Mouse (Mus musculus) urinary bladder, postnatal 36 days (tissue): ENCODE measurements around the gene Pik3r5.
A peak's percentile ranks its signal among the peaks of the same experiment; 100 is the strongest.

Experiments used
- DNase-seq, 2 experiments: peaks; one replicate each; pipeline ENCODE4 v3.0.0; 2022; ENCODE audit warnings: low spot score in 2 of 2, mixed read lengths in 1 of 2

Pik3r5 gene

GRCm38 (mm10) chr11:68431699-68432360 is at the start of gene Pik3r5:
Gene Pik3r5 (plus strand): TSS chr11:68432121.
- peak; percentile 59 to 72 for DNase-seq

DNA sequence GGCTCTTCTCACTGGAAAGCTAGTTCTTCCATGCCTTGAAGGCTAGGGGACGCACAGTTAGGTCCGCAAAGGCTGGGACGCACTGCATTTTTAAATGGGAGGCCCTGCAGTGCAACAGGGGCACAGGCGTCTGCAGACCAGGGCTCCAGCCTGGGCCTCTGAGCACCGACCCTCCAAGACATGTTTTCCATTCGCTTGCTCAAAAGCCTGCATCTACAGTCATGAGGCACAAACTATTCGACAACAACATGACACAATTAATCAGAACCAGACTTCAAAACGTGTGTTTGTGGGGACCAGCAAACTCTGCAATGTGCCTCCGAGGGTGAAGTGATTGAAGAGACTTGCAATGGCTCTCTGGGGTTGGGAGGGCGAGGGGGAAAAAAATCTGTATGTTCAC is 48.4 kb upstream of the Pik3r5 start:
- no peak for DNase-seq

DNA sequence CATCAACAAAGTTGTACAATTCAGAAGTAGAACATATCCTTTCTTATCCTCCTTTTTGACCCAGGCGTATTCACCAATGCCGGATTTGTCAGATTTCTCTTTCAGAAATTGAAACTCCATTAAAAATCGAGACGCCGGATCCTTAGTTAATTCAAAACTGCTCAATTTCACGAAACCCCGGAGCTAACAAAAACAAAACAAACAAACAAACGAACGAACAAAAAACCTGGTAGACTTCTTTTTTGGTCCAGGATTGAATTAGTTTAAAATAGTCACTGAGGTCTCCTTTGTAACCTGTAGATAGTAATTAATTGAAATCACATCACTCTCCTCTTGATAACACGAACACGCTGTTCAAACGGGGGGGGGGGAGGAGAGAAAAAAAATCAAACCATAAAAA is 47.8 kb upstream of the Pik3r5 start:
- DNase-seq = no peak

GRCm38 (mm10) chr11:68384592-68385020 is 47.3 kb upstream of the Pik3r5 start:
- DNase-seq = no peak

GRCm38 (mm10) chr11:68385021-68385821 is 46.7 kb upstream of the Pik3r5 start:
- peak in 1 of 2 experiments; percentile 14 for DNase-seq

DNA sequence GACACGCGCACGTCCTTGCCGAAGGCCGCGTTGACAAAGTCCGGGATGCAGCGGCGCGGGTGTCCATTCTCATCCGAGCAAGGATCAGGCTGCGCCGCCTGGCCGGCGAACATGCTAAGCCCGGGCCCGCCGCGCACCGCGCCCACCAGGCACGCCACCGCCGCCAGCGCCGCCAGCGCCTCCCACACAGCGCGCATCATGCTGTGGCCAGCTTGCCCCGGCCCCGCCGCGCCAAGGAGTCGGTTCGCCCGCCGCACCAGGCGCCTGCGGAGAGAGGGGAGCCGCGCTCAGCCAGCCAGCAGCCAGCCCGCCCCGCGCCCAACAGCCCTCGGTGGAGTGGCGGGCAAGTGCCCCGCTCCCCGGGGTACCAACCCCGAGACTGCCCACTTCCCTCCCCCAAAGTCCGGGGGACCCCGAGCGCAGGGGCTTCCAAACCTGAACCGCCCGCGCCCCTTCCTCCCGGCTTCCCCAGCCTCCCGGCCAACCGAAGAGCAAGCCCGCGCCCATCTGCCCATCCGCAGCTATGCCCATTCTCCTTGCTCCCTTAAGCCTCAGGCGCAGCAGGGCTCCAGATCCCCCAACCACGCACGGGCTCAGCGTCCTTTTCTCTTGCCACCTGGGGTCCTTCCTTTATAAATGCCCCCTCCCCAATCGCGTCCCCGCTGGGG is 45.9 kb upstream of the Pik3r5 start:
- DNase-seq = peak in 1 of 2 experiments; percentile 10

GRCm38 (mm10) chr11:68386589-68387440 is 45.1 kb upstream of the Pik3r5 start:
- DNase-seq = peak in 1 of 2 experiments; percentile 33

DNA sequence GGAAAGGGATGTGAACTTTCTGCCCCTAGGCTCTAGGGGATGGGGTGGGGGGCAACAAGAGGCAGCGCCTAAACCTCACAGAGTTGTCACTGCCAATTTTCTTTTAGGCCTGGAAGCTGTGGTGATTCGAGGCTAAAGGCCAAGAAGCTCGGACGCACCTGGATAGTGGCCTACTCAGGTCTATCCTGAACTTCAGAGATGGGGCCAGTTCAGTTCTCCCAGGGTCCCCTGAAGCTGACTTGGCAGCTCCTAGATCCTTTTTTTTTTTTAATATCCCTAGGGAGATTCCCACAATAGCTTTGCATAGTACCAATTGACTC is 44.5 kb upstream of the Pik3r5 start:
- DNase-seq = no peak

GRCm38 (mm10) chr11:68387971-68388654 is 43.8 kb upstream of the Pik3r5 start:
- no peak for DNase-seq

- DNase-seq = no peak
Measured at GRCm38 (mm10) chr11:68388655-68389015, 43.3 kb upstream of the Pik3r5 start.

GRCm38 (mm10) chr11:68389621-68390020 is 42.3 kb upstream of the Pik3r5 start:
- no peak for DNase-seq

DNA sequence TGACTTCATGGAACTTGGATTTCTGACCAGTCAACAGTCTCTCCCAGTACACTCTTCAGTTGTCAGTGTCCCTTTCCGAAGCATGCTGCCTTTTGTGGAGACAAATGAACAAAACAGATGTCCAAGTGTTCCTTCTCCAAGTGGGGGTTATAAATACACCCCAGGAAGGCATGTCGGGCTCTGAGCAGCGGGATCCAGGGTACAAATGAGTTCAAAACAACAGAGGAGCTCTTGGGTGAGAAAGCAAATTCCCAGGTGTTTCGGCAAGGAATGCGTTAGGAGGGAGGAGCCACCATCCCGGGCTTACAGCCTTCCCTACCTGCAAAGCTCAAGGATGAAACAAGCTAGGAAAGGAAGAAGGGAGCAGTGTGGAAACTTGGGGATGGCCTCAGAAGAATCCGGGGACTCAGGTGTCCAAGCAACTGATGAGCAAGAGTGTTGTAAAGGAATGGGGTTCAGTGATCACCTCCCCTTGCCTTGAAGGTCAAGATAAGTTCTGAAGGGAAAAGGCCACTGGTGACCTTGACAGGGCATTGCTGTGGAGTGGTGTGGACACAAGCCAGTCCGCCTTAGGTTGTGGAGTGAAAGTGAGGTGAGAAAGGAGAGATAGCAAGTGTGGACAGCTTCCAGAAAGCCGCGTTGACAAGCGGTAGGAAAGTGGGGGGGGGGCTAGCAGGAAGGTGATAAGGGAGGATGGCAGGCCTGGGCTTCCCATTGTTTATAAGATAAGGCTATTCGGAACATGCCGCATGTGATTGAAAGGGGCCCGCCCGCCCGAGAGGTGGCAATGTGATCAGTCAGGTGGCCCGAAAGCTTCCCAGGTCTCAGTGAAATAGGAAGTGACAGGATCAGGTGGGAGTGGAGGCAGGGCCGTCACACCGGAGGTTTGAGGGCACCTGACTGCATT is 41.3 kb upstream of the Pik3r5 start:
- DNase-seq = no peak

DNA sequence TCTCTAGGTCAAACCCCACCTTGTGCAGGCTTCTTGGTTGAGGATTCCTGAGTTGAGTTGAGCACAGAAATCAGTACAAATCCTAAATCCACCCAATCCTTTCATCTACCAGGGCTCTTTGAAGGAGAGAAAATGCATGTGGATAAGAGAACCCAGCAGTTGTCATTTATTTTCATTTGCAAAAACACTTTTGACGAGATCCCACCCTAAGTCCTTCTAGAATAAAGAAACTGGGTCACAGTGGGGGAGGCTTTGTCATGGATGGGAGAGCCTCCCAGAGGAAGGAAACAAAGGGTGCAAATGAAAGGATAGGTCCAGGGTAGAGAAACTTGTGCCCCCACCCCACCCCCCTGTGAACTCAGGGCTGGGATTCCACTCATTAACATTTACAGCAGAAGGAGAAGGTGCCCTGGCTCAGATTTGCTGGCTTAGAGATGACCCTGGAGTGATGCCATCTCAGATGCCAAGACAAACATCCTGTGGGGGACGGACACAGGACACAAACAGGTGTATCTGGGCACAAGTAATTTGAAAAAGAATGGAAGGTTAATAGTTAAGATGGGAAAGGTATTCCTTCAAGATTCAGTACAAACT is 37.9 kb upstream of the Pik3r5 start:
- DNase-seq = no peak

DNA sequence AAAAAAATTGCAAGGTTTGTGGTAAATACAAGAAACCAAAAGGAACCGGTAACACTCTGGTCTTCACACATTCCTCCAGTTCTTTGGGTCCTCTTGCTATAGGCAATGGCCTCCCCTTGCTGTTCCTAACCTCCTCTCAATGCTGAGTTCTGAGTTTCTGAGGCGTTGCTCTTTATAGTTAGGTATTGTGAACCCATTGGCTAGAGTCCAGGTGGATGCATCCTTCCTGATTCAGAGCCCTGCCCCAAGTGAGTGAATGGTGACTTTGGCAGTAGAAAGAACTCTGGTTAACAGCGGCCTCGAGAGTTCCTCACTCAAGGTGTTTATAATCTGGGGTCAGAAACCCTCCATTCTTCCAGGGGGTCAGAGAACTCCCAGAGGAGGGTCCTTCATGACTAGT is 37.2 kb upstream of the Pik3r5 start:
- DNase-seq = no peak

GRCm38 (mm10) chr11:68395546-68395945 is 36.4 kb upstream of the Pik3r5 start:
- DNase-seq = no peak

GRCm38 (mm10) chr11:68398891-68399547 is 32.9 kb upstream of the Pik3r5 start:
- no peak for DNase-seq

GRCm38 (mm10) chr11:68399548-68400020 is 32.3 kb upstream of the Pik3r5 start:
- no peak for DNase-seq

GRCm38 (mm10) chr11:68400021-68400671 is 31.8 kb upstream of the Pik3r5 start:
- DNase-seq = peak in 1 of 2 experiments; percentile 31
